Mouse (Mus musculus): ENCODE results near the gene Gng8.
A peak's percentile ranks its signal among the peaks of the same experiment; 100 is the strongest.

Gng8 gene

DNA sequence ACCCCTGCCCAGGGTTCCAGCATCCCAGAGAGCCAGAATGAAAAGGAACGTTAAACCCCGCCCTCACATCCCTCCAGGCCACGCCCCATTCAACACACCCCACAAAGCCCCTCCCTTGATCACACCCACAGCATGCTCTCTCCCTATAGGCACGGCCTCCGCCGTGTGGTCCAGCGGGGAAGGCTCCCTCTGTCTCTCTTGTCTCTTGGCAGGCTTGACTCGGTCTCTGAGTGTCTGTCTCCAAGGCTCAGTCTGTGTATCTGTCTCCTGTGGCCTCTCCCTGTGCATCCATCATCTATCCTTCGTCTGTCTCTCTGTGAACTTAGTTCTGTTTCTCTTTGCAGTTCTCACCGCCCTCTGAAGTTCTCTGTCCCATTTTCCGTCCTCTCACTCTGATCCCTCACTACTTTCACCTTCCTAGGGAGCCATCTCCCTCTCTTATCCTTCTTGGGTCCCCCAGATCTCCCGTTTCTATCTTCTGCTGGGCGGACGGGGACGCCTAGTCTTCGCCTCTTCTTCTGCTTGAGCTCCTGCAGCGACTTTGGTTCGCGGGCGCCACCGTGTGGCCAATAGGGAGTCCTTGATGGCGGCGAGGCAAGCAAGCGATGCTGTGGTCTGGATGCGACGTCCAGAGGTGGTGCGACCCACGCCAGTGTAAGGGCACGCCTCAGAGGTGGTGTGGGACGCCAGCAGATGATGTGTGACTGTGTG, at the start of gene Gng8:
Gene Gng8, plus strand, starts transcription at position 146 of the 711 bp plus-strand sequence.
- peak; percentile 95 for DNase-seq (ENCODE audit: low spot score)

GRCm38 (mm10) chr7:16842645-16843063, 48.9 kb upstream of the Gng8 start, which contains the start of gene Prkd2:
Prkd2 (plus strand) TSS chr7:16842902.
- peak; percentile 90 for DNase-seq (ENCODE audit: low spot score)

- DNase-seq (ENCODE audit: low spot score) = peak; percentile 32
Measured at GRCm38 (mm10) chr7:16843441-16844171, 48.0 kb upstream of the Gng8 start.

DNA sequence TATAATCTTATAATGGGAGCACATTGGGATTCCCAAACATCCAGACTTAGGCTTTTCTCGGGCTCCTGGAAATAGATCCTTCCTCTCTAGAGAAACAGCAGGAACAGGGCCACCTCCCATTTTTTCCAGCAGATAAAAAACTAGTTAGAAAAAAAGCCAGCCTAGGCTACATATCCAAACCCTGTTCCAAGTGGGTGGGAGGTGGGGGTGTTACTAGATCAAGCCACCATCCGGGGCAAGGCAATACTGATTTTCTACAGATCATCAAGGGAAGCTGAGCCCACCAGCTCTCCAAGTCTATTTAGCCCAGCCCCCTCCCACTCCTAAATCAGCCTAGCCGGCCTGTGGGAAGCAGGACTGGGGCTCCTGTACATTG, 46.9 kb upstream of the Gng8 start:
- DNase-seq (ENCODE audit: low spot score) = no peak

DNA sequence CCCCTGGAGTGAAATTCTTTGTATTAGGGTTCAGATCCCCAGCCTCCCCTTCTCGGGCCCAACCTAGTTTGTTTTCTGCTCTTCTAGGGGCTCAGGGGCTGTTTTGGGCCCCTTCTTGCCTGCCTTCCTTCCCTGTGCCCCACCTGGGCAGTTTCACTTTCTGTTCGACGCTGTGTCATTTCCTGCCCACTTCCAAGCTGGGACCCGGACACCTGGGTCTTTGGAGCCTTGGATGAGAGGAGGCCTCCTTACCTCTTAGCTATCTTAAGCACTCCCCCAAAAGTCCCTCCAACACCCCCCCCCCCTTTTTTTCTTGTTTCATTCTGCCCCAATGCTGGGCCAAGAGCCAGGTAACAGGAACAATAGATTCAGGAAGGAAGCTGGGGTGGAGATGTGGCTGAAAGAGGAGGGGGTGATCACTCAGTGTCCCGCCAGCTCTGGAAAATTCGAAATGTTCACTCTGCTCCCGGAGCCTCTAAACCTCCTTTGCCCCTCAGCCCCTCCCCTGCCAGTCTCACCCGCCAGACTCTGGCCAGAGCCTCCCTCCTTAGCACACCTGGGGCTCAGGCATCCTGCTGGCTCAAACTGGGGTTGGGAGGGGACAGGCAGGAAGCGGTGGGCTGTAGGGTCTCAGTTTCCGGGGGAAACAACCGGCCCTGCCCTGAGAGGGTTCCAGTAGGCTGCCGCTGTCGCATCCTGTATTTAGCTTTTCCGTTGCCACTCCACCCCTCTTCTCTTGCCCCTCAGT, 46.3 kb upstream of the Gng8 start:
- no peak for DNase-seq (ENCODE audit: low spot score)

- no peak for DNase-seq (ENCODE audit: low spot score)
Measured at GRCm38 (mm10) chr7:16845820-16846167, 45.8 kb upstream of the Gng8 start.

GRCm38 (mm10) chr7:16846775-16847174, 44.8 kb upstream of the Gng8 start:
- DNase-seq (ENCODE audit: low spot score) = no peak

DNA sequence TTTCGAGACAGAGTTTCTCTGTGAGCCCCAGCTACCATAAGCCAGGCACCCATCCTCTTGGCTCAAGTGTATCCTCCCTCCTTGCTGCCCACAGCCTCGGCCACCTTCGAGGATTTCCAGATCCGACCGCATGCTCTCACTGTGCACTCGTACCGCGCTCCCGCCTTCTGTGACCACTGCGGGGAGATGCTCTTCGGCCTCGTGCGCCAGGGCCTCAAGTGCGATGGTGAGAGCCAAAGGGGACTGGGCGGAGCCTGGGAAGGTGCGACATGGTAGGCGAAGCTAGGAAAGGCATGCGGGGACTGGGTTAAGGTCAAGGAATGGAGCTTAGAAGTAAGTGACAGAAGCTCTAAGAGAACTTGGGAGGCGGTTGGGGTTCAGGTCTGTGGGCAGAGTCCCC, 44.1 kb upstream of the Gng8 start:
- no peak for DNase-seq (ENCODE audit: low spot score)

DNA sequence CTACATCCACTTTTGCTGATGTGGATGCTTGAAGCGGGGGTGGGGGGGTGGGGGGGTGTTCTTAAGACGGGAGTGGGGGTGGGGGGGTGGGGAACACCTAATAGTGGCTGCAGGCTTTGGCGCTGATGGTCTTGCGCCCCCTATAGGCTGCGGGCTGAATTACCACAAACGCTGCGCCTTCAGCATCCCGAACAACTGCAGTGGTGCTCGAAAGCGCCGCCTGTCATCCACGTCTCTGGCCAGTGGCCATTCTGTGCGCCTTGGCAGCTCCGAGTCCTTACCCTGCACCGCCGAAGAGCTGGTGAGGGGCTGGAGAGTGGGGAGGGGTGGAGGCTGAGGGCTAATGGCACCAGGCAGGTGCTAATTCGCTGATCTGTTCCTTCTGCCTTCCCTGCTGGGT, 43.0 kb upstream of the Gng8 start:
- peak; percentile 78 for DNase-seq (ENCODE audit: low spot score)

- no peak for DNase-seq (ENCODE audit: low spot score)
Measured at GRCm38 (mm10) chr7:16851636-16852035, 40.0 kb upstream of the Gng8 start.

DNA sequence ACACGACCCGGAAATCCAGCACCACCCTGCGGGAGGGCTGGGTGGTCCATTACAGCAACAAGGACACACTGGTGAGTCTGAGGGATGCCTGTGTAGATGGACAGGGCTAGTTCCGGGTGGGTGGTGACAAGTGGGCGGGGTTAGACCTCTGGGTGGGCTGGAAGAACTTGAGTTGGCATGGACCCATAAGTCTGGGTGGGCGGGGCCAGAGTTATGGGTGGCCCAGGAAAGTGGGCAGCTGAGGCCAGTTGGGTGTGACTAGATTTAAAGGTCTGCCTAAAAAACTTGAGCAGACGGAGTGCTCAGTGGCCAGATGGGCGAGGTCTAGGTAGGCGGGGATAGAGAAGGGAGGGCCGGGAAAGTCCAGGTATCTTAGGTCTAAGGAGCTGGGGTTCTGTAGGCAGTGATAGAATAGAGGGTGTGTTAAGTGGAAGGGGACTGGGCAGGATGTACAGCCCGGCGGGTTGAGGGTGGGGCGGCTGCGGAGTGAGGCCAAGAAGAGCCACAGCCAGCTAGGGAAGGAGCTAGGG, 38.2 kb upstream of the Gng8 start:
- no peak for DNase-seq (ENCODE audit: low spot score)

GRCm38 (mm10) chr7:16858336-16858735, 33.2 kb upstream of the Gng8 start:
- DNase-seq (ENCODE audit: low spot score) = peak; percentile 67

- DNase-seq (ENCODE audit: low spot score) = peak; percentile 79
Measured at GRCm38 (mm10) chr7:16859902-16860651, 31.5 kb upstream of the Gng8 start.

- no peak for DNase-seq (ENCODE audit: low spot score)
Measured at GRCm38 (mm10) chr7:16867488-16867887, 24.1 kb upstream of the Gng8 start.

DNA sequence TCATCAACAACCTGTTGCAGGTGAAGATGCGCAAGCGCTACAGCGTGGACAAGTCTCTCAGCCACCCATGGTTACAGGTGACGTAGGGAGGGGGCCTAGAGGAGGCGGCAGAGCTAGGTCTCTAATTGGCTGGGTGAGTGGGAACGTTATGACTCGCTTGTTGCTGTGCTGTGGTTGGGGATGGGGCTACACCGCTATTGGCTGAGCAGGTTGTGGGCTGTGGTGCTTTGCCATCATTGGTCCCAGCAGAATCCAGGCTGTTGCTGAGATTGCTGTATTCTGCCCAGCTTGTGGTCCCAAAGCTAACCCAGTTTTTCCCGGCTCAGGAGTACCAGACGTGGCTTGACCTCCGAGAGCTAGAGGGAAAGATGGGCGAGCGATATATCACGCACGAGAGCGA, 22.1 kb upstream of the Gng8 start:
- peak; percentile 71 for DNase-seq (ENCODE audit: low spot score)

- no peak for DNase-seq (ENCODE audit: low spot score)
Measured at GRCm38 (mm10) chr7:16871600-16871999, 20.0 kb upstream of the Gng8 start.

- DNase-seq (ENCODE audit: low spot score) = no peak
Measured at GRCm38 (mm10) chr7:16872478-16872877, 19.1 kb upstream of the Gng8 start.

DNA sequence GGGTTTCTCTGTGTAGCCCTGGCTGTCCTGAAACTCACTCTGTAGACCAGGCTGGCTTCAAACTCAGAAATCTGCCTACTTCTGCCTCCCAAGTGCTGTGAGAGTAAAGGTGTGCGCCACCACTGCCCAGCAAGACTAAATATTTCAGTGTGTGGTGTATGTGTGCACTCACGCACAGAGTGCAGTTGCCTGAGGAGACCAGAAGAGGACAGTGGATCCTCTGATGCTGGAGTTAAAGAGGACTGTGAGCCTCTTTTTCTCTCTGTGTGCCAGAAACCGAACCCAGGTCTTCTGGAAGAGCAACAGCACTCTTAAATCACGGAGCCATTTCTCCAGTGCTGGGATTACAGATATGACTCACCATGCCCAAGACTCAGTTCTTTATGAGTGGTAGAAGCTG, 18.2 kb upstream of the Gng8 start:
- no peak for DNase-seq (ENCODE audit: low spot score)

GRCm38 (mm10) chr7:16874190-16874589, 17.4 kb upstream of the Gng8 start:
- DNase-seq (ENCODE audit: low spot score) = peak; percentile 76

DNA sequence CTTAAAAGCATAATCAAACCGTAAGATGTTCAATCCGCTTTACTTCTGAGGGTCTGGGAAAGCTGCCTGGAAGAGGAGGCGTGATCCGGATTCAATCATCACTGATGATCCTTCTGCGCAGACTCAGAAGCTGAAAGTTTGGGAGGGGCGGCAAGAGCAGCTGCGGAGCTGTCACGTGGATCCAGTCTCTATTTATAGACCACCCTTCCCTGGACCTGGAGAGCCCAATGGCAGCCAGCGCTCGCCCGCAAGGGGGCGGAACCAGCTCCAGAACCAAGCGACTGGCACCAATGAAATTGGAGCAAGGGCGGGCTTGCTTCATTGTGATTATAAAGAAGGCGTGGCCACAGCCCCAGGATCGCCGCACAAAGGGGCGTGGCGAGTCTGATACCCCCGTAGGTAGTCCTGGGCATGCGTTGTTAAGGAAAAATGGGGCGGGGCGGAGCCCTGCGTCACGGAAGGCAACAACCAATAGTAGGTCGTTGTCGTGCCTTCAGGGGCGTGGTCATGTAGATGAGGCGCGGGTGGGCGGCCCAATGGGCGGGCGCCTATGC, 16.8 kb upstream of the Gng8 start:
- DNase-seq (ENCODE audit: low spot score) = peak; percentile 100

DNA sequence AGATGAGACGGTGACA, 16.5 kb upstream of the Gng8 start, which contains the start of gene Dact3:
Gene Dact3, plus strand, starts transcription at position 8 of the 16 bp plus-strand sequence.
- no peak for DNase-seq (ENCODE audit: low spot score)

GRCm38 (mm10) chr7:16875326-16875725, 16.3 kb upstream of the Gng8 start:
- no peak for DNase-seq (ENCODE audit: low spot score)

Data from retina, embryonic 14.5 days (tissue).